ENCODE assay signal across 8 mouse cellular contexts in genomic region chr17:24528560-24528918, GRCm38 (mm10). TPM values are rescaled to one million over a fixed set of nuclear protein-coding genes. Genes with fewer than 3 reads are reported as not detected.
DNase-seq lines count a peak whose midpoint lies in the region; ATAC-seq lines count a peak whose summit lies in the region.

No protein-coding gene starts in this region.

- DNase-seq in lung, postnatal 36 days: no peak
- no peak for DNase-seq in embryonic facial prominence, embryonic 11.5 days (ENCODE audit: low spot score)
- DNase-seq in left cerebral cortex, postnatal 36 days (ENCODE audit: low spot score in 2 of 2): no peak
- no peak for DNase-seq in frontal cortex, postnatal 14 days (ENCODE audit: low spot score in 2 of 2)

- 0% methylated on average over 8 of the region's 8 CpGs for WGBS in lung, embryonic 15.5 days
- under 1% methylated on average over 8 of the region's 8 CpGs for WGBS in embryonic facial prominence, embryonic 11.5 days
- under 1% methylated on average over 8 of the region's 8 CpGs for WGBS in intestine, embryonic 16.5 days
- WGBS in neural tube, embryonic 15.5 days: 0% methylated on average over 8 of the region's 8 CpGs

- H3K4me2 ChIP-seq in lung, embryonic 15.5 days: peak overlapping the region; percentile 63
- peak overlapping the region; percentile 51 for H3K4me2 ChIP-seq in embryonic facial prominence, embryonic 11.5 days (ENCODE audit: low read depth, low read length)
- H3K4me2 ChIP-seq in intestine, embryonic 16.5 days (ENCODE audit: low read depth, low read length): peak overlapping the region; percentile 82
- peak overlapping the region; percentile 81 for H3K4me2 ChIP-seq in neural tube, embryonic 15.5 days

- H3K27me3 ChIP-seq in lung, embryonic 15.5 days: no peaks in the 10 kb centered on the region
- H3K27me3 ChIP-seq in embryonic facial prominence, embryonic 11.5 days (ENCODE audit: control insufficient read depth, insufficient read depth, low read length): no peaks in the 10 kb centered on the region
- no peaks in the 10 kb centered on the region for H3K27me3 ChIP-seq in intestine, embryonic 16.5 days (replicated peaks; ENCODE audit: control insufficient read depth, insufficient read depth, low read length)
- H3K27me3 ChIP-seq in neural tube, embryonic 15.5 days (replicated peaks): no peaks in the 10 kb centered on the region

- peak overlapping the region; percentile 87 for H3K4me3 ChIP-seq in lung, embryonic 15.5 days
- H3K4me3 ChIP-seq in embryonic facial prominence, embryonic 11.5 days (ENCODE audit: low read depth, low read length): peak overlapping the region; percentile 58
- peak overlapping the region; percentile 71 for H3K4me3 ChIP-seq in intestine, embryonic 16.5 days (ENCODE audit: low read length)
- H3K4me3 ChIP-seq in neural tube, embryonic 15.5 days (replicated peaks): peak overlapping the region; percentile 97

- no peaks in the 10 kb centered on the region for H3K9me3 ChIP-seq in lung, embryonic 15.5 days
- no peaks in the 10 kb centered on the region for H3K9me3 ChIP-seq in embryonic facial prominence, embryonic 11.5 days (replicated peaks; ENCODE audit: control insufficient read depth, low read length)
- no peaks in the 10 kb centered on the region for H3K9me3 ChIP-seq in intestine, embryonic 16.5 days (ENCODE audit: control insufficient read depth, low read length)
- no peaks in the 10 kb centered on the region for H3K9me3 ChIP-seq in neural tube, embryonic 15.5 days (replicated peaks)

- peak overlapping the region; percentile 79 for H3K9ac ChIP-seq in lung, embryonic 15.5 days
- H3K9ac ChIP-seq in embryonic facial prominence, embryonic 11.5 days (replicated peaks; ENCODE audit: low read length): peak overlapping the region; percentile 81
- peak overlapping the region; percentile 80 for H3K9ac ChIP-seq in intestine, embryonic 16.5 days (ENCODE audit: low read depth, low read length)
- H3K9ac ChIP-seq in neural tube, embryonic 15.5 days (replicated peaks): peak overlapping the region; percentile 90

- H3K27ac ChIP-seq in lung, embryonic 15.5 days: peak overlapping the region; percentile 72
- peak overlapping the region; percentile 57 for H3K27ac ChIP-seq in embryonic facial prominence, embryonic 11.5 days (replicated peaks; ENCODE audit: low read depth, low read length)
- H3K27ac ChIP-seq in intestine, embryonic 16.5 days (ENCODE audit: low read length): peak overlapping the region; percentile 90
- H3K27ac ChIP-seq in neural tube, embryonic 15.5 days (replicated peaks): peak overlapping the region; percentile 89

- ATAC-seq in lung, embryonic 15.5 days (ENCODE audit: borderline replicate concordance, extremely low read depth, low FRiP score, low TSS enrichment): no peak
- no peak for ATAC-seq in embryonic facial prominence, embryonic 11.5 days (replicated peaks; ENCODE audit: insufficient number of reproducible peaks, low FRiP score, low TSS enrichment, low read depth)
- no peak for ATAC-seq in intestine, embryonic 16.5 days
- ATAC-seq in neural tube, embryonic 15.5 days (ENCODE audit: low FRiP score): no peak
- no peak for ATAC-seq in inflammation-experienced regulatory T-cells, adult 6 months

- intact Hi-C loops in left cerebral cortex, postnatal 36 days (cut with DNase I): no loop called here

- peaks cover 6% of the 10 kb centered on the region; the same call in 1 of the 2 replicates for H3K36me3 ChIP-seq in lung, embryonic 15.5 days
- H3K36me3 ChIP-seq in embryonic facial prominence, embryonic 11.5 days (replicated peaks; ENCODE audit: control insufficient read depth, insufficient read depth, low read depth, low read length): peaks cover 3% of the 10 kb centered on the region
- no peaks in the 10 kb centered on the region; the same call in 1 of the 2 replicates for H3K36me3 ChIP-seq in intestine, embryonic 16.5 days (ENCODE audit: control insufficient read depth, insufficient read depth, low read length)
- H3K36me3 ChIP-seq in neural tube, embryonic 15.5 days: peaks cover 4% of the 10 kb centered on the region; the same call in 1 of the 2 replicates

- peaks cover 57% of the 10 kb centered on the region for H3K4me1 ChIP-seq in lung, embryonic 15.5 days
- peaks cover 11% of the 10 kb centered on the region for H3K4me1 ChIP-seq in embryonic facial prominence, embryonic 11.5 days (ENCODE audit: control insufficient read depth, insufficient read depth, low read length)
- peaks cover 60% of the 10 kb centered on the region for H3K4me1 ChIP-seq in intestine, embryonic 16.5 days (ENCODE audit: control insufficient read depth, insufficient read depth, low read length)
- peaks cover 78% of the 10 kb centered on the region for H3K4me1 ChIP-seq in neural tube, embryonic 15.5 days

RNA-seq across cellular contexts. Expression of gene Traf7, which starts 0.8 kb away (rescaled TPM):
- 96.7 and 106 TPM in 2 replicates for polyA plus RNA-seq in lung, embryonic 15.5 days (2015; fragmentation: Nextera tagmentation; extraction: Ambion mirVana)
- polyA plus RNA-seq in embryonic facial prominence, embryonic 11.5 days (2014; fragmentation: Nextera tagmentation; extraction: Ambion mirVana): 86.1 and 88.2 TPM in 2 replicates
- polyA plus RNA-seq in intestine, embryonic 16.5 days (2015; fragmentation: Nextera tagmentation; extraction: Ambion mirVana): 81.9 and 87.6 TPM in 2 replicates
- polyA plus RNA-seq in neural tube, embryonic 15.5 days (2015; fragmentation: Nextera tagmentation; extraction: Ambion mirVana): 83.2 and 89.4 TPM in 2 replicates
- polyA plus RNA-seq in inflammation-experienced regulatory T-cells, adult 6 months (2017; shearing (Covaris generic)): 10 to 100 TPM; 45.5 to 54.2 (median 53.7) TPM
- 10 to 100 TPM; 69.6 to 95.6 TPM for total RNA-seq in left cerebral cortex, postnatal 36 days (2021)

RNA-seq across cellular contexts. Expression of gene Rab26, which starts 5.5 kb away (rescaled TPM):
- polyA plus RNA-seq in lung, embryonic 15.5 days (2015; fragmentation: Nextera tagmentation; extraction: Ambion mirVana): 2.3 and 3.3 TPM in 2 replicates
- 1.4 and 1.8 TPM in 2 replicates for polyA plus RNA-seq in embryonic facial prominence, embryonic 11.5 days (2014; fragmentation: Nextera tagmentation; extraction: Ambion mirVana)
- 5.2 and 6.6 TPM in 2 replicates for polyA plus RNA-seq in intestine, embryonic 16.5 days (2015; fragmentation: Nextera tagmentation; extraction: Ambion mirVana)
- polyA plus RNA-seq in neural tube, embryonic 15.5 days (2015; fragmentation: Nextera tagmentation; extraction: Ambion mirVana): 6.1 and 9.1 TPM in 2 replicates
- polyA plus RNA-seq in inflammation-experienced regulatory T-cells, adult 6 months (2017; shearing (Covaris generic)): 1 to 10 TPM; 1.1 to 6.5 (median 2.0) TPM
- 10 to 100 TPM; 51.0 to 51.3 TPM for total RNA-seq in left cerebral cortex, postnatal 36 days (2021)

RNA-seq across cellular contexts. Expression of gene Pkd1, which starts 21.1 kb away (rescaled TPM):
- 24.7 and 30.2 TPM in 2 replicates for polyA plus RNA-seq in lung, embryonic 15.5 days (2015; fragmentation: Nextera tagmentation; extraction: Ambion mirVana)
- 9.6 and 16.6 TPM in 2 replicates for polyA plus RNA-seq in embryonic facial prominence, embryonic 11.5 days (2014; fragmentation: Nextera tagmentation; extraction: Ambion mirVana)
- polyA plus RNA-seq in intestine, embryonic 16.5 days (2015; fragmentation: Nextera tagmentation; extraction: Ambion mirVana): 12.2 and 13.5 TPM in 2 replicates
- 31.2 and 31.7 TPM in 2 replicates for polyA plus RNA-seq in neural tube, embryonic 15.5 days (2015; fragmentation: Nextera tagmentation; extraction: Ambion mirVana)
- 10 to 100 TPM in 2 of 3 experiments, 1 to 10 TPM in 1; 9.9 to 32.6 (median 22.6) TPM for polyA plus RNA-seq in inflammation-experienced regulatory T-cells, adult 6 months (2017; shearing (Covaris generic))
- total RNA-seq in left cerebral cortex, postnatal 36 days (2021): 10 to 100 TPM; 62.7 to 85.4 TPM

RNA-seq across cellular contexts. Expression of gene Caskin1, which starts 40.1 kb away (rescaled TPM):
- polyA plus RNA-seq in lung, embryonic 15.5 days (2015; fragmentation: Nextera tagmentation; extraction: Ambion mirVana): 0.97 and 1.0 TPM in 2 replicates
- polyA plus RNA-seq in embryonic facial prominence, embryonic 11.5 days (2014; fragmentation: Nextera tagmentation; extraction: Ambion mirVana): 2.6 and 2.8 TPM in 2 replicates
- polyA plus RNA-seq in intestine, embryonic 16.5 days (2015; fragmentation: Nextera tagmentation; extraction: Ambion mirVana): 1.1 and 1.4 TPM in 2 replicates
- polyA plus RNA-seq in neural tube, embryonic 15.5 days (2015; fragmentation: Nextera tagmentation; extraction: Ambion mirVana): 42.7 and 53.4 TPM in 2 replicates
- polyA plus RNA-seq in inflammation-experienced regulatory T-cells, adult 6 months (2017; shearing (Covaris generic)): under 1 TPM in 2 of 3 experiments, not detected in 1; 0.16 to 0.23 TPM
- 100 to 1,000 TPM; 110 to 140 TPM for total RNA-seq in left cerebral cortex, postnatal 36 days (2021)

RNA-seq across cellular contexts. Expression of gene Mlst8, which starts 49.7 kb away (rescaled TPM):
- 31.6 and 34.5 TPM in 2 replicates for polyA plus RNA-seq in lung, embryonic 15.5 days (2015; fragmentation: Nextera tagmentation; extraction: Ambion mirVana)
- polyA plus RNA-seq in embryonic facial prominence, embryonic 11.5 days (2014; fragmentation: Nextera tagmentation; extraction: Ambion mirVana): 30.3 and 32.0 TPM in 2 replicates
- polyA plus RNA-seq in intestine, embryonic 16.5 days (2015; fragmentation: Nextera tagmentation; extraction: Ambion mirVana): 25.1 and 26.0 TPM in 2 replicates
- polyA plus RNA-seq in neural tube, embryonic 15.5 days (2015; fragmentation: Nextera tagmentation; extraction: Ambion mirVana): 29.5 and 33.1 TPM in 2 replicates
- 10 to 100 TPM; 14.0 to 14.9 (median 14.5) TPM for polyA plus RNA-seq in inflammation-experienced regulatory T-cells, adult 6 months (2017; shearing (Covaris generic))
- total RNA-seq in left cerebral cortex, postnatal 36 days (2021): 10 to 100 TPM; 35.1 to 35.8 TPM
